Mouse (Mus musculus): ENCODE data around the gene Gpr182. TPM values are rescaled to one million over a fixed set of nuclear protein-coding genes. Genes with fewer than 3 reads are reported as not detected.
"Not testable (repeated sequence)": the region's sequence is repeated elsewhere in the genome, so short reads cannot be mapped to it uniquely, and the experiment has no call there.

Gpr182 gene
- 2.4 and 2.9 TPM in 2 replicates for polyA plus RNA-seq (2015; fragmentation: Nextera tagmentation; extraction: Ambion mirVana)

GRCm38 (mm10) chr10:127751548-127751947 lies at the start of gene Gpr182:
Gpr182 (minus strand) TSS chr10:127751732.
- Histone ChIP-seq H3K9me3 (no peaks in the 10 kb centered on the region), H3K27ac (no peak within 1 kb of the TSS), H3K4me2 (peak within 1 kb of the TSS; percentile 38), H3K27me3 (replicated peaks) (no peaks in the 10 kb centered on the region), H3K4me3 (replicated peaks) (no peak within 1 kb of the TSS), H3K36me3 (peaks cover 10% of the 10 kb centered on the region; the same call in 1 of the 2 replicates), H3K9ac (no peak within 1 kb of the TSS), H3K4me1 (peaks cover 13% of the 10 kb centered on the region)
- 44% methylated on average over 8 of the region's 8 CpGs for WGBS
- ATAC-seq (ENCODE audit: insufficient read depth, low FRiP score, low read depth) = no peak

- no peak for ATAC-seq (ENCODE audit: insufficient read depth, low FRiP score, low read depth)
- WGBS = 85% methylated on average over 6 of the region's 6 CpGs
- no peaks in the 10 kb centered on the region for H3K9me3 ChIP-seq
Observed at GRCm38 (mm10) chr10:127800891-127801290, 49.4 kb upstream of the Gpr182 start, which contains the start of gene Rdh16. Rdh16 (plus strand) TSS chr10:127801152.

GRCm38 (mm10) chr10:127799295-127799694 lies 47.8 kb upstream of the Gpr182 start:
- H3K4me2 ChIP-seq = no peak overlapping the region
- H3K27ac ChIP-seq = no peak overlapping the region
- no peaks in the 10 kb centered on the region for H3K9me3 ChIP-seq
- H3K4me1 ChIP-seq = no peaks in the 10 kb centered on the region
- ATAC-seq (ENCODE audit: insufficient read depth, low FRiP score, low read depth) = no peak
- no peaks in the 10 kb centered on the region for H3K27me3 ChIP-seq (replicated peaks)
- H3K36me3 ChIP-seq = no peaks in the 10 kb centered on the region
- H3K4me3 ChIP-seq (replicated peaks) = no peak overlapping the region
- H3K9ac ChIP-seq = no peak overlapping the region
- WGBS = 69% methylated on average over 1 of the region's 1 CpGs

More at GRCm38 (mm10) chr10:127800891-127801290, 49.4 kb upstream of the Gpr182 start, which contains the start of gene Rdh16:
- Histone ChIP-seq H3K4me2 (no peak within 1 kb of the TSS), H3K27ac (no peak within 1 kb of the TSS), H3K9ac (no peak within 1 kb of the TSS), H3K4me1 (no peaks in the 10 kb centered on the region), H3K4me3 (replicated peaks) (no peak within 1 kb of the TSS), H3K36me3 (no peaks in the 10 kb centered on the region), H3K27me3 (replicated peaks) (no peaks in the 10 kb centered on the region)

DNA sequence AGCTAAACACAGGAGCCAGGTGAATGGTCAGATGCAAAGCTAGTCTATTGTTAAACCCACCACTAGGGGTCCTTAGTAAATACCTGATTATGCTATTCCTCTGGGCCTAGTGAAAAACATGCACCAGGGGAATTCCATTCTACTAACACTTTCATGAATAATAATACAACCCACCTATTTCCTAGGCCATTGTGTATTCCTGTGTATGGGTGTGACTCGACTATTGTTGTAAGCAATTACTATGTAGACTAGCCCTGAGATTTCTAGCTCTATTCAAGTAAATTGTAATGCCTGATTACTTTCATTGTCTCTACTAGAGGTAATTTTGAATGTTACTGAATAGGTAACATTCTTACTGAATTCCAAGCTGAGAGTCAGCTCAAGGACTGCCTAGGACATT lies 33.9 kb upstream of the Gpr182 start:
- H3K9me3 ChIP-seq; H3K27ac ChIP-seq; H3K4me3 ChIP-seq (replicated peaks); H3K9ac ChIP-seq; H3K4me2 ChIP-seq; H3K4me1 ChIP-seq; H3K27me3 ChIP-seq (replicated peaks); H3K36me3 ChIP-seq; ATAC-seq (ENCODE audit: insufficient read depth, low FRiP score, low read depth): not testable (repeated sequence)
- 84% methylated on average over 1 of the region's 1 CpGs for WGBS

GRCm38 (mm10) chr10:127782321-127782720 lies 30.8 kb upstream of the Gpr182 start:
- H3K4me1 ChIP-seq; H3K9ac ChIP-seq; H3K9me3 ChIP-seq; H3K4me3 ChIP-seq (replicated peaks); H3K4me2 ChIP-seq; H3K27me3 ChIP-seq (replicated peaks); H3K27ac ChIP-seq; ATAC-seq (ENCODE audit: insufficient read depth, low FRiP score, low read depth); H3K36me3 ChIP-seq: not testable (repeated sequence)
- 94% methylated on average over 17 of the region's 17 CpGs for WGBS

DNA sequence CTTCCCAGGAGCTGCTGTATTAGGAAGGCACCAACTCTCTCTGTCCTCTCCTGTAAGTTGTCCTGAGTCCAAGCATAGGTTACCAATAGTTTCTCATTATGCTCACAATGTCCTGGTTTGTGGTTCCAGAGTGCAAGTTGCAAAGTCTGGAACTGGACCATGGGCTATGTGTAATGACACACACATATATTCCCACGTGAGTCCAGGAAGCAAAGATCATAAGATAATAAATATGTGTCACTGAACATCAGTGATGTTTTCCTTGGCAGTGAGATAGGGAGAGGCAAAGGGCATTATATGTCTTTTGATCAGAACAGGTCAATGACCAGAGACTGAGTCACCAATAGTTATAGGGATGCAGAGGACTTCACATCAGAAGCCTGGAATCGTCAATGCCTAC lies 24.5 kb upstream of the Gpr182 start, which contains the start of gene Rdh9:
Rdh9 (plus strand) TSS at position 376 of the 400 bp plus-strand sequence.
- Histone ChIP-seq H3K4me3 (replicated peaks) (no peak within 1 kb of the TSS), H3K4me2 (no peak within 1 kb of the TSS), H3K36me3 (no peaks in the 10 kb centered on the region), H3K27ac (no peak within 1 kb of the TSS), H3K4me1 (no peaks in the 10 kb centered on the region), H3K27me3 (replicated peaks) (no peaks in the 10 kb centered on the region), H3K9ac (no peak within 1 kb of the TSS), H3K9me3 (no peaks in the 10 kb centered on the region)
- no peak for ATAC-seq (ENCODE audit: insufficient read depth, low FRiP score, low read depth)
- WGBS = 75% methylated on average over 2 of the region's 2 CpGs

GRCm38 (mm10) chr10:127766564-127766963 lies 15.0 kb upstream of the Gpr182 start:
- ATAC-seq (ENCODE audit: insufficient read depth, low FRiP score, low read depth) = no peak
- H3K4me2 ChIP-seq = no peak overlapping the region

DNA sequence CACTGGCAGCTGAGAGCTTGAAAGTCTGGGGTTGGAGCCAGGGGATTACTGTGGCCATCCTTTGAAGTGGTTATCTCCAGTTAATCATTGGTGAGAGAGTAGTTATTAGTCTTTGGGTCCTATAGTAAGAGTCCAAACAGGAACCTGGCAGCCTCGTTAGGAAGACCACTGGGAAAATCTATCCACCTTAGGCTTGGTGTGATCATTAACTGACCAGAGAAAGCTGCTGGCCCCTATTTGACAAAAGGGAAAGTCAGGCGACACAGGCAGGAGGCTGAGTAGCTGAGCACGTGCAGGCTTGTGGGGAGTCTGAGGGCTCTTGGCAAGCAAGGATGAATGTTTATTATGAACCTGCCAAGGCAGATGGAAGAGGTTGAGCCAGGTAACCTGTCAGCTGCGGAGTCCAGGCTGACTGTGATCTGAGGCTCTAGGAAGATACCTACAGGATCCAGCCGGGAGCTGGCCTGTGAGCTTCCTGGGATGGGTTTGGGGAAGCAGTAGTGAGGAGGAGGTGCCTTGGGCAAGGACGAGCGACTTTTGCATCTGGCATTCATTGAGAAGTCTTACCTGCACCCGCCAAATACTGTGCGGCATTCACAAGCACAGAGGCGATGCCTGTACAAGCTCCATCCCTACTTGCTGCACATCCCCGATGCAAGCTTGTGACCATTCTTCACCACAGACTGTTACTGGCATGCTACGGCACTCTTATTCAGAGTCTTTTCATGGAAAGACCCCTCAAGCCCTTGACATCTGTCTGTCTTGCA lies 12.6 kb upstream of the Gpr182 start:
- ATAC-seq (ENCODE audit: insufficient read depth, low FRiP score, low read depth) = peak; percentile 60; the same call in 1 of the 2 replicates
- Histone ChIP-seq H3K4me2 (no peak overlapping the region), H3K9ac (no peak overlapping the region), H3K27ac (no peak overlapping the region), H3K9me3 (no peaks in the 10 kb centered on the region), H3K27me3 (replicated peaks) (no peaks in the 10 kb centered on the region), H3K36me3 (no peaks in the 10 kb centered on the region), H3K4me1 (0 out of 2 replicates have a peak, but pooled peaks cover 6% of the 10 kb centered on the region), H3K4me3 (replicated peaks) (no peak overlapping the region)
- 45% methylated on average over 12 of the region's 12 CpGs for WGBS

More at GRCm38 (mm10) chr10:127766564-127766963, 15.0 kb upstream of the Gpr182 start:
- no peaks in the 10 kb centered on the region for H3K27me3 ChIP-seq (replicated peaks)
- no peak overlapping the region for H3K9ac ChIP-seq
- no peak overlapping the region for H3K27ac ChIP-seq
- no peaks in the 10 kb centered on the region for H3K36me3 ChIP-seq
- WGBS = 78% methylated on average over 1 of the region's 1 CpGs
- no peak overlapping the region for H3K4me3 ChIP-seq (replicated peaks)
- H3K9me3 ChIP-seq = no peaks in the 10 kb centered on the region
- 0 out of 2 replicates have a peak, but pooled peaks cover 6% of the 10 kb centered on the region for H3K4me1 ChIP-seq

- not testable (repeated sequence) for ATAC-seq (ENCODE audit: insufficient read depth, low FRiP score, low read depth); H3K4me3 ChIP-seq (replicated peaks); H3K4me1 ChIP-seq; H3K36me3 ChIP-seq; H3K9ac ChIP-seq; H3K27me3 ChIP-seq (replicated peaks); H3K27ac ChIP-seq; H3K4me2 ChIP-seq; H3K9me3 ChIP-seq
- 89% methylated on average over 10 of the region's 10 CpGs for WGBS
Observed at GRCm38 (mm10) chr10:127762926-127763325, 11.4 kb upstream of the Gpr182 start.

GRCm38 (mm10) chr10:127759181-127760110 lies 7.9 kb upstream of the Gpr182 start, which contains the start of the genes Rdh1 and Rdh16f1:
Rdh1 (plus strand) TSS chr10:127759721.
Rdh16f1 (plus strand) TSS chr10:127759787.
- Histone ChIP-seq H3K4me3 (replicated peaks) (no peak within 1 kb of the TSS), H3K4me2 (no peak within 1 kb of the TSS), H3K4me1 (0 out of 2 replicates have a peak, but pooled peaks cover 6% of the 10 kb centered on the region), H3K27ac (no peak within 1 kb of the TSS), H3K9ac (no peak within 1 kb of the TSS), H3K36me3 (no peaks in the 10 kb centered on the region), H3K27me3 (replicated peaks) (no peaks in the 10 kb centered on the region), H3K9me3 (no peaks in the 10 kb centered on the region)
- ATAC-seq (ENCODE audit: insufficient read depth, low FRiP score, low read depth) = no peak
- WGBS = 57% methylated on average over 9 of the region's 9 CpGs

- no peaks in the 10 kb centered on the region for H3K36me3 ChIP-seq
- peak overlapping the region; percentile 21; the same call in 1 of the 2 replicates for H3K4me3 ChIP-seq (replicated peaks)
- ATAC-seq (ENCODE audit: insufficient read depth, low FRiP score, low read depth) = no peak
- H3K9me3 ChIP-seq = no peaks in the 10 kb centered on the region
- H3K27me3 ChIP-seq (replicated peaks) = no peaks in the 10 kb centered on the region
- WGBS = 26% methylated on average over 17 of the region's 18 CpGs
- H3K4me1 ChIP-seq = no peaks in the 10 kb centered on the region
- peak overlapping the region; percentile 51 for H3K4me2 ChIP-seq
- H3K27ac ChIP-seq = 0 out of 2 replicates have a peak overlapping the region, but pooled peaks have one; percentile 1
- no peak overlapping the region; the same call in 1 of the 2 replicates for H3K9ac ChIP-seq
Observed at GRCm38 (mm10) chr10:127755770-127756468, 4.4 kb upstream of the Gpr182 start.

Measured in stomach, embryonic 15.5 days (tissue).